Mouse (Mus musculus) CH12.LX (cell line): ENCODE data around the gene Btnl9. TPM values are rescaled to one million over a fixed set of nuclear protein-coding genes. Genes with fewer than 3 reads are reported as not detected.

Experiments used
- DNase-seq: peaks from one replicate; pipeline ENCODE4 v3.0.0-alpha.2; 2013; ENCODE audit errors: extremely low read depth
- H3K27ac ChIP-seq: 2 replicates; pipeline ENCODE4 v1.5.1; 2012; ENCODE audit warnings: low read depth, mild to moderate bottlenecking, control low read depth, moderate library complexity; ENCODE audit not compliant: insufficient read depth
- H3K27me3 ChIP-seq: replicated peaks from 2 replicates; pipeline ENCODE3; 2012; ENCODE audit warnings: inconsistent platforms
- H3K36me3 ChIP-seq, 2 experiments: replicated peaks in 1 of 2; 2 replicates each; pipeline versions ENCODE3 to v1.6.1; 2012; ENCODE audit warnings: inconsistent platforms in 1 of 2, low read length in 1 of 2, mild to moderate bottlenecking in 1 of 2, mixed read lengths in 1 of 2, moderate library complexity in 1 of 2; ENCODE audit not compliant: control insufficient read depth in 1 of 2, insufficient read depth in 1 of 2
- H3K4me1 ChIP-seq, 2 experiments: 2 replicates each; pipeline ENCODE4 v1.6.1; 2012; ENCODE audit warnings: inconsistent platforms in 1 of 2, moderate library complexity in 1 of 2; ENCODE audit not compliant: insufficient read depth in 2 of 2, control insufficient read depth in 1 of 2
- H3K4me2 ChIP-seq: 2 replicates; pipeline ENCODE4 v1.6.1; 2012; ENCODE audit warnings: low read depth, mild to moderate bottlenecking, control low read depth; ENCODE audit not compliant: poor library complexity, insufficient read depth, severe bottlenecking
- H3K4me3 ChIP-seq, 3 experiments: fragments of 150-350 bp in 1 of 3; sonication (generic) in 1 of 3; replicated peaks in 1 of 3; 2 replicates each; pipeline versions ENCODE3 to v1.5.1; 2011 to 2012; ENCODE audit warnings: low read depth in 2 of 3, low read length in 2 of 3, mild to moderate bottlenecking in 2 of 3, moderate library complexity in 2 of 3, control low read depth in 1 of 3, improper control_type of control experiment in 1 of 3, inconsistent platforms in 1 of 3, mixed read lengths in 1 of 3; ENCODE audit not compliant: poor library complexity in 1 of 3
- H3K79me2 ChIP-seq: replicated peaks from 2 replicates; pipeline ENCODE4 v1.6.1; 2012; ENCODE audit warnings: mild to moderate bottlenecking, moderate library complexity; ENCODE audit not compliant: control insufficient read depth, poor library complexity, insufficient read depth, severe bottlenecking; ENCODE audit errors: extremely low read depth
- H3K9ac ChIP-seq: 2 replicates; pipeline ENCODE4 v1.6.1; 2012; ENCODE audit warnings: low read depth, mild to moderate bottlenecking, control low read depth, moderate library complexity; ENCODE audit not compliant: insufficient read depth
- H3K9me3 ChIP-seq: replicated peaks from 2 replicates; pipeline ENCODE3; 2012; ENCODE audit warnings: low read length, inconsistent platforms, mixed read lengths
- CHD1 ChIP-seq: IDR thresholded peaks from 2 replicates; pipeline ENCODE4 v1.6.1; 2012; ENCODE audit warnings: low read depth, low read length, improper control_type of control experiment, inconsistent platforms
- CHD2 ChIP-seq: IDR thresholded peaks from 2 replicates; pipeline ENCODE4 v1.6.1; 2011; ENCODE audit warnings: low read length, improper control_type of control experiment
- CTCF ChIP-seq, 2 experiments: IDR thresholded peaks in 1 of 2; conservative IDR thresholded peaks in 1 of 2; 2 replicates each; pipeline ENCODE4 v1.5.1; 2011 to 2012; ENCODE audit warnings: low read depth in 2 of 2, low read length in 2 of 2, improper control_type of control experiment in 1 of 2, inconsistent platforms in 1 of 2, mild to moderate bottlenecking in 1 of 2, moderate library complexity in 1 of 2
- E2F4 ChIP-seq: IDR thresholded peaks from 2 replicates; pipeline ENCODE4 v1.6.1; 2011; ENCODE audit warnings: low read depth, low read length, improper control_type of control experiment; ENCODE audit not compliant: insufficient replicate concordance
- ELF1 ChIP-seq: IDR thresholded peaks from 2 replicates; pipeline ENCODE4 v1.6.1; 2014; ENCODE audit warnings: low read depth, mild to moderate bottlenecking, inconsistent platforms, low read length, improper control_type of control experiment
- GABPA ChIP-seq: IDR thresholded peaks from 2 replicates; pipeline ENCODE4 v1.6.1; 2012; ENCODE audit warnings: low read depth, low read length, improper control_type of control experiment, inconsistent platforms; ENCODE audit not compliant: insufficient replicate concordance
- HCFC1 ChIP-seq: IDR thresholded peaks from 2 replicates; pipeline ENCODE4 v1.6.1; 2012; ENCODE audit warnings: low read depth, mild to moderate bottlenecking, inconsistent platforms, low read length, improper control_type of control experiment
- JUN ChIP-seq: IDR thresholded peaks from 2 replicates; pipeline ENCODE4 v1.6.1; 2011; ENCODE audit warnings: low read depth, mild to moderate bottlenecking, low read length, improper control_type of control experiment, moderate library complexity; ENCODE audit not compliant: insufficient read depth
- KAT2A ChIP-seq: IDR thresholded peaks from 2 replicates; pipeline ENCODE4 v1.6.1; 2012; ENCODE audit warnings: low read length, improper control_type of control experiment, inconsistent platforms; ENCODE audit not compliant: insufficient replicate concordance
- MEF2A ChIP-seq: IDR thresholded peaks from 2 replicates; pipeline ENCODE4 v1.6.1; 2014; ENCODE audit warnings: low read depth, mild to moderate bottlenecking, inconsistent platforms, low read length, improper control_type of control experiment, borderline replicate concordance
- MXI1 ChIP-seq: IDR thresholded peaks from 2 replicates; pipeline ENCODE4 v1.6.1; 2011; ENCODE audit warnings: mild to moderate bottlenecking, low read depth, low read length, improper control_type of control experiment
- MYC ChIP-seq: IDR thresholded peaks from 2 replicates; pipeline ENCODE4 v1.6.1; 2011; ENCODE audit warnings: low read depth, mild to moderate bottlenecking, improper control_type of control experiment, low read length
- NELFE ChIP-seq: IDR thresholded peaks from 2 replicates; pipeline ENCODE4 v1.6.1; 2011; ENCODE audit warnings: low read depth, low read length, improper control_type of control experiment
- NRF1 ChIP-seq: IDR thresholded peaks from 2 replicates; pipeline ENCODE4 v1.6.1; 2014; ENCODE audit warnings: low read depth, mild to moderate bottlenecking, inconsistent platforms, low read length, improper control_type of control experiment, moderate library complexity
- POLR2A ChIP-seq: IDR thresholded peaks from 2 replicates; pipeline ENCODE4 v1.6.1; 2011; ENCODE audit warnings: low read depth, mild to moderate bottlenecking, improper control_type of control experiment, low read length
- RAD21 ChIP-seq: IDR thresholded peaks from 2 replicates; pipeline ENCODE4 v1.6.1; 2011; ENCODE audit warnings: low read depth, mild to moderate bottlenecking, low read length, improper control_type of control experiment, moderate library complexity
- RCOR1 ChIP-seq: conservative IDR thresholded peaks from 2 replicates; pipeline ENCODE4 v1.6.1; 2012; ENCODE audit warnings: low read depth, mild to moderate bottlenecking, inconsistent platforms, low read length, improper control_type of control experiment
- SMC3 ChIP-seq: IDR thresholded peaks from 2 replicates; pipeline ENCODE4 v1.6.1; 2011; ENCODE audit warnings: low read depth, low read length, improper control_type of control experiment
- TBP ChIP-seq: conservative IDR thresholded peaks from 2 replicates; pipeline ENCODE4 v1.6.1; 2011; ENCODE audit warnings: low read depth, low read length, improper control_type of control experiment
- TCF12 ChIP-seq: IDR thresholded peaks from 2 replicates; pipeline ENCODE4 v1.6.1; 2014; ENCODE audit warnings: low read depth, mild to moderate bottlenecking, inconsistent platforms, low read length, improper control_type of control experiment
- USF1 ChIP-seq: IDR thresholded peaks from 2 replicates; pipeline ENCODE4 v1.6.1; 2014; ENCODE audit warnings: low read depth, mild to moderate bottlenecking, inconsistent platforms, low read length, improper control_type of control experiment
- USF2 ChIP-seq: conservative IDR thresholded peaks from 2 replicates; pipeline ENCODE4 v1.6.1; 2011; ENCODE audit warnings: low read depth, low read length, improper control_type of control experiment
- ZC3H11A ChIP-seq: IDR thresholded peaks from 2 replicates; pipeline ENCODE4 v1.6.1; 2012; ENCODE audit warnings: low read depth, mild to moderate bottlenecking, inconsistent platforms, low read length, improper control_type of control experiment
- ZKSCAN1 ChIP-seq: IDR thresholded peaks from 2 replicates; pipeline ENCODE4 v1.6.1; 2012; ENCODE audit warnings: low read depth, inconsistent platforms, low read length, improper control_type of control experiment, borderline replicate concordance
- ZMIZ1 ChIP-seq: IDR thresholded peaks from 2 replicates; pipeline ENCODE4 v1.6.1; 2012; ENCODE audit warnings: low read depth, mild to moderate bottlenecking, inconsistent platforms, low read length, improper control_type of control experiment
- dilution Hi-C: fragments of 300-500 bp; cut with MboI; formaldehyde crosslinking; loops from 2 replicates; pipeline ENCODE4 v1.14.3; 2020; ENCODE audit warnings: low sequenced_read_pairs; ENCODE audit not compliant: extremely low pct_unique_long_range_greater_than_20kb, extremely low pct_ligation_motif_present
- in situ Hi-C: fragments of 300-500 bp; cut with MboI; formaldehyde crosslinking; loops from 3 replicates; pipeline ENCODE4 v1.14.3; 2019; ENCODE audit warnings: low sequenced_read_pairs, low pct_ligation_motif_present, low pct_unique_long_range_greater_than_20kb, mixed read lengths
- polyA plus RNA-seq: library from polyadenylated mRNA; unstranded; fragments of >175 nt; gene quantifications from 2 replicates; pipeline ENCODE4 v1.2.1, GENCODE M21; 2012; ENCODE audit warnings: low read depth; ENCODE audit not compliant: insufficient read length
- total RNA-seq, 2 experiments: library from RNA; depleted of rRNA; stranded (reverse); fragments of 300-350 nt in 1 of 2; fragments of >200 nt in 1 of 2; gene quantifications; 2 replicates each; pipeline ENCODE4 v1.2.3; 2012 to 2014

The Btnl9 gene
- total and polyA plus RNA-seq, 3 experiments = 0.20 to 0.34 TPM; not detected in 1

GRCm38 (mm10) chr11:49213505-49213904 is 26.5 kb upstream of the Btnl9 start:
- Histone ChIP-seq H3K36me3 (peaks cover 39 to 69% of the 10 kb centered on the region in 2 experiments), H3K4me3 (no peak overlapping the region)
- no peak for DNase-seq
- in situ Hi-C loops = no loop called here
- no peak for TF ChIP-seq MEF2A
- TF ChIP-seq NELFE = no peak
- TF ChIP-seq ELF1 = no peak
- no peak for TF ChIP-seq CHD2
- TF ChIP-seq E2F4 = no peak
- TF ChIP-seq CTCF (conservative IDR thresholded peaks at IDR 0.05 in 1 of 2, IDR thresholded peaks at IDR 0.05 in 1 of 2; ENCODE audit: low read depth in 2 of 2, low read length in 2 of 2) = no peak
- TF ChIP-seq GABPA = no peak
- no peak for TF ChIP-seq TBP
- TF ChIP-seq SMC3 = no peak
- TF ChIP-seq NRF1 = no peak
- TF ChIP-seq KAT2A = no peak
- TF ChIP-seq RCOR1 = no peak
- no peak for TF ChIP-seq ZMIZ1
- TF ChIP-seq POLR2A = no peak
- TF ChIP-seq, all 38 proteins: peak for 0
- H3K9me3 ChIP-seq = no peaks in the 10 kb centered on the region
- no peak overlapping the region for H3K9ac ChIP-seq
- H3K79me2 ChIP-seq = peaks cover 36% of the 10 kb centered on the region
- H3K27me3 ChIP-seq = no peaks in the 10 kb centered on the region
- dilution Hi-C loops = no loop called here
- H3K4me1 ChIP-seq = peaks cover 0 to 35% of the 10 kb centered on the region in 2 experiments; a peak in 2 of 4 replicates
- H3K4me2 ChIP-seq = no peak overlapping the region
- H3K27ac ChIP-seq = no peak overlapping the region

GRCm38 (mm10) chr11:49212577-49212976 is 25.6 kb upstream of the Btnl9 start:
- DNase-seq = no peak
- Histone ChIP-seq H3K4me2 (no peak overlapping the region), H3K9me3 (no peaks in the 10 kb centered on the region), H3K27ac (no peak overlapping the region), H3K9ac (no peak overlapping the region), H3K4me3 (no peak overlapping the region), H3K27me3 (no peaks in the 10 kb centered on the region), H3K79me2 (peaks cover 44% of the 10 kb centered on the region), H3K36me3 (peaks cover 39 to 69% of the 10 kb centered on the region in 2 experiments), H3K4me1 (peaks cover 0 to 42% of the 10 kb centered on the region in 2 experiments; a peak in 2 of 4 replicates)
- TF ChIP-seq E2F4 (no peak), MYC (no peak), CTCF (conservative IDR thresholded peaks at IDR 0.05 in 1 of 2, IDR thresholded peaks at IDR 0.05 in 1 of 2; ENCODE audit: low read depth in 2 of 2, low read length in 2 of 2) (no peak), CHD1 (no peak), MXI1 (no peak), HCFC1 (no peak), GABPA (no peak), USF2 (no peak), TCF12 (no peak), ZKSCAN1 (no peak), ZC3H11A (no peak), NELFE (no peak), RAD21 (no peak), USF1 (no peak), JUN (no peak), SMC3 (no peak)
- dilution Hi-C loops (no loop called here), in situ Hi-C loops (no loop called here)
